Comparison of ENCODE assay signal across 10 mouse cellular contexts in genomic region chr4:35005068-35005769, GRCm38 (mm10).
A peak's percentile ranks its signal among the peaks of the same experiment; 100 is the strongest.
DNase-seq lines count a peak whose midpoint lies in the region; ATAC-seq lines count a peak whose summit lies in the region.
"Had no signal": no experiment of that assay in that cellular context is flagged by ENCODE, and none has a peak within 500 bp of the region (broad histone marks: within the 10 kb centered on the region; RNA-seq: fewer than 3 reads in every experiment).

No protein-coding gene starts in this region.

- no peaks in the 10 kb centered on the region for H3K27me3 ChIP-seq in intestine, embryonic 16.5 days (replicated peaks; ENCODE audit: control insufficient read depth, insufficient read depth, low read length)

- H3K27ac ChIP-seq in intestine, embryonic 16.5 days (ENCODE audit: low read length), result peak overlapping the region; percentile 77

- 55% methylated on average over 5 of the region's 5 CpGs for WGBS in intestine, embryonic 16.5 days

- no peaks in the 10 kb centered on the region for H3K36me3 ChIP-seq in intestine, embryonic 16.5 days (ENCODE audit: control insufficient read depth, insufficient read depth, low read length)

- H3K4me1 ChIP-seq in intestine, embryonic 16.5 days (ENCODE audit: control insufficient read depth, insufficient read depth, low read length), result peaks cover 27% of the 10 kb centered on the region

- H3K4me3 ChIP-seq in intestine, embryonic 16.5 days (ENCODE audit: low read length), result no peak overlapping the region

- peak; percentile 34 for DNase-seq in kidney, postnatal 10 days
- DNase-seq in kidney, adult 18-20 months, result no peak
- DNase-seq in 3T3-L1 (ENCODE audit: low read depth, low spot score) (peak; percentile 52), NIH3T3 (ENCODE audit: low read depth) (peak; percentile 66)
- DNase-seq in retina, postnatal 1 day, result no peak
- no peak for DNase-seq in c-Kit-positive CD71-positive TER-119-positive erythroid progenitor cells, embryonic 14.5 days (ENCODE audit: low spot score)
- DNase-seq: cerebellum, adult 11-12 months; gastrocnemius, postnatal 36 days; lung, postnatal 36 days had no signal

- H3K4me2 ChIP-seq in intestine, embryonic 16.5 days (ENCODE audit: low read depth, low read length), result no peak overlapping the region

- H3K9ac ChIP-seq in intestine, embryonic 16.5 days (ENCODE audit: low read depth, low read length), result 0 out of 2 replicates have a peak overlapping the region, but pooled peaks have one; percentile 6

- peak; percentile 57 for ATAC-seq in intestine, embryonic 16.5 days

- H3K9me3 ChIP-seq in intestine, embryonic 16.5 days (ENCODE audit: control insufficient read depth, low read length), result no peaks in the 10 kb centered on the region

Comparison
In these comparisons a context has a peak if more than half of its experiments do, and no peak if none do; other contexts are left out.
1. DNase-seq: peak in kidney, postnatal 10 days (single experiment), 3T3-L1 (single experiment) and NIH3T3 (single experiment); none in kidney, adult 18-20 months (single experiment), retina, postnatal 1 day (single experiment) and c-Kit-positive CD71-positive TER-119-positive erythroid progenitor cells, embryonic 14.5 days (single experiment).